Mouse (Mus musculus) lung, adult 2 months (tissue): ENCODE data around the gene Ttn. TPM values are rescaled to one million over a fixed set of nuclear protein-coding genes. Genes with fewer than 3 reads are reported as not detected.

Source experiments
- DNase-seq: peaks from one replicate; pipeline ENCODE4 v3.0.0; 2022
- H3K4me1 ChIP-seq: fragments of 200-500 bp; 2 replicates; pipeline ENCODE4 v1.6.1; 2011; ENCODE audit warnings: low read length; ENCODE audit not compliant: control insufficient read depth, insufficient read depth
- H3K4me3 ChIP-seq: fragments of 200-500 bp; replicated peaks from 2 replicates; pipeline ENCODE3; 2011; ENCODE audit warnings: low read depth, mild to moderate bottlenecking, control low read depth, low read length; ENCODE audit errors: extremely low read depth
- CTCF ChIP-seq: fragments of 200-500 bp; IDR thresholded peaks from 2 replicates; pipeline ENCODE4 v1.5.1; 2011; ENCODE audit warnings: mild to moderate bottlenecking, low read length, control low read depth; ENCODE audit not compliant: insufficient read depth
- POLR2A ChIP-seq: fragments of 200-500 bp; IDR thresholded peaks from 2 replicates; pipeline ENCODE4 v1.6.1; 2011; ENCODE audit warnings: low read depth, mild to moderate bottlenecking, control low read depth, low read length, borderline replicate concordance; ENCODE audit errors: extremely low read depth
- WGBS: fragments of 180-500 bp; shearing (Covaris S2); methylation state at CpG from one replicate; pipeline ENCODE4 v1.1.7; 2018; 5-methylcytosine and 5-hydroxymethylcytosine counted together
- polyA plus RNA-seq: library from polyadenylated mRNA; depleted of rRNA; stranded (reverse); fragments of >200 nt; gene quantifications from 2 replicates; pipeline ENCODE4 v1.2.3, GENCODE M21; 2012

Gene Ttn
- polyA plus RNA-seq, 1 experiment: 6.3 TPM

DNA sequence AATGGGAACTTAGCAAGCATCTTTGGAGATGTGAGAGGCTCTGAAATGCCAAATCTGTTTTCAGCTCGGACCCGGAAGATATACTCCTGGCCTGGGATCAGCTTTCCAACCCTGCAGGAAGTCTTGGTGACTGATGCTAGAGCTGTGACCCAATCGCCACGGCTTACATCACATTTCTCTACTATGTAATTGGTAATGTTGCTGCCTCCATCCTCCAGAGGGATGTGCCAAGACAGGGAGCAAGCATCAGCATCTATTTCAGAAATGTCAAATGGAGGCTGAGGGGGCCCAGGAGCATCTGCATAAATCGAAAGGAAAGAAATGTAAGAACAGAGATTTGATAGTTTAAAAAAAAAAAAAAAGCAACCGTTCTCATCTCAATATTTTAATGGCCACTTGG is 220.2 kb downstream of the Ttn start:
- TF ChIP-seq POLR2A: no peak
- TF ChIP-seq CTCF: no peak
- no peaks in the 10 kb centered on the region for H3K4me1 ChIP-seq
- H3K4me3 ChIP-seq: no peak overlapping the region
- 89% methylated on average over 6 of the region's 6 CpGs for WGBS
- DNase-seq: no peak

DNA sequence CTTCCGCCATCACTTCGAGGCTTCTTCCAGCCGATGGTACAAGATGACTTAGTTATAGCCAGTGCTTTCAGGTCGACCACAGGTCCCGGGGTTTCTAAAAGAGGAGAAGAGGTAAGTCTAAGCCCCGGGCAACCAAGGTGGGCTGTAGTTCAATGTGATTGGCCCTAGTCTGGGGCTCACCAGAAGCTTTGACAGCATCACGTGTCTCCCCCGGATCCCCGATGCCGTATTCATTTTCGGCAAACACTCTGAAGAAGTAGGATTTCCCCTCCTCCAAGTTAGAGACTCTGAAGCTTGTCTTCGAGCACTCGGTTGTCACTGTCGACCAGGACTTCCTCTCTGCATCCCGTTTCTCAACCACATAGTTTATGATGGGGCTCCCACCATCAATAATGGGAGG is 225.9 kb downstream of the Ttn start:
- TF ChIP-seq CTCF (no peak), POLR2A (no peak)
- no peak overlapping the region for H3K4me3 ChIP-seq
- WGBS: 93% methylated on average over 15 of the region's 15 CpGs
- DNase-seq: no peak
- H3K4me1 ChIP-seq: no peaks in the 10 kb centered on the region

DNA sequence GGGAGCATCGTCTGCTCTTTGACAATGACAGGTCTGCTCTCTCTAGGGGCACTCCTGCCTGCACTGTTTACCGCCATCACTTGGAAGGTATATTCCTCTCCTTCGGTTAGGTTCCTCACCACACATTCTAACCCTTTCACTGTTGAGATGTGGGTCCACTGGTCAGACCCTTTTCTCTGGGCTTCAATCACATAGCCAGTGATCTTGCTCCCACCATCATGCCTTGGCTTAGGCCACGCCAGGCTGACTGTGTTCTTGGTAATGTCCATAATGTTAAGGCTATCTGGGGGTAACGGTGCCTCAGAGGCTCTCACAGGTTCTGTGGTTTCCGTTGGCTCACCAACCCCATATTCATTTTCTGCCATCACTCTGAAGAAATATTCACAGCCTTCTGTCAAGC is 230.4 kb downstream of the Ttn start:
- Histone ChIP-seq H3K4me1 (no peaks in the 10 kb centered on the region), H3K4me3 (no peak overlapping the region)
- WGBS: 89% methylated on average over 6 of the region's 6 CpGs
- DNase-seq: no peak
- TF ChIP-seq POLR2A (no peak), CTCF (no peak)

DNA sequence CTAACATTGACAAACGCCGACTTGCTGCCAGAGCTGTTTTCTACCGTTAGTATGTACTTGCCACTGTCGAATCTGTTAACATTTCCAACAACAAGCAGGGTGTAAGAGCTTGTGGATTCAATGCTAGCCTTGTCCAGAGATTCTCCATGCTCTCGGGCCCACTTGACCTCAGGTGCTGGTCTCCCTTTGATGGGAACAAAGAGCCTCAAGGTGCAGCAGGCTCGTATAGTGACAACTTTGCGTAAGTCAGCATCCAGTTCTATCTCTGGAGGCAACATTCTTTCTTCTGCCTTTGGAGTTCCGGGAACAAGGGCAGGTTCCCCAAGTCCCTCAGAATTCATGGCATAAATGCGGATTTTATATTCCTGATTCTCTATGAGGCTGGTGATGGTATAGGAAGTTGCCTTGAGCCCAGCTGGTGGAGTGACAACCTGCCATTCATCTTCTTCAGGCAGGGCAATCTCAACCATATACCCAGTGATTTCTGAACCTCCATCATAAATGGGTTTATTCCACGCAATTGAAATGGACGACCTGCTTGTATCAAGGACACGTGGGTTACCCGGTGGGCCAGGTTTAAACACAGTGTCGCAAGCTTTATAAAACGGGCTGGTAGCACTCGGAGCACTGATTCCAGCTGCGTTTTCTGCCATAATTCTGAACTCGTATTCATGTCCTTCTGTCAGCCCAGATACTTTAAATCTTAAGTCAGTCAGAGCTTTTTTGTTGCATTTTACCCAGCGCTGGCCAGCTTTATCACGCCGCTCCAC is 232.8 kb downstream of the Ttn start:
- Histone ChIP-seq H3K4me1 (no peaks in the 10 kb centered on the region), H3K4me3 (no peak overlapping the region)
- WGBS: 89% methylated on average over 21 of the region's 21 CpGs
- no peak for TF ChIP-seq CTCF
- no peak for TF ChIP-seq POLR2A
- no peak for DNase-seq

DNA sequence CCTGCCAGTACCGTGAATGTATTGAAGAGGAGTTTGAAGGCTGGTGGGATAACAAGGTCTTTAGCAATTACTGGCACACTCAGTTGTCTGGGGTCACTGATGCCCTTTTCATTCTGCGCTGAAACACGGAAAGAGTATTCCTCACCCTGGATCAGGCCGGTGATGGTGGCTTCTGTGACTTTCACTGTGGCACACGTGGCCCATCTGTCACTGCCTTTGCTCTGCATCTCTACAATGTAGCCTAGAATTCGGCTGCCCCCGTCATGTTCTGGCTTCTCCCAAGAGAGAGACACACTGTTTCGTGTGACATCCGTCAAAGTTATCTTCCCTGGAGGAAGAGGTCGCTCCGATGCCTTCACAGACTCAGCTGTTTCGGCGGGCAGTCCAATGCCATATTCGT is 233.7 kb downstream of the Ttn start:
- no peak overlapping the region for H3K4me3 ChIP-seq
- no peaks in the 10 kb centered on the region for H3K4me1 ChIP-seq
- TF ChIP-seq POLR2A (no peak), CTCF (no peak)
- WGBS: 89% methylated on average over 14 of the region's 14 CpGs
- no peak for DNase-seq

DNA sequence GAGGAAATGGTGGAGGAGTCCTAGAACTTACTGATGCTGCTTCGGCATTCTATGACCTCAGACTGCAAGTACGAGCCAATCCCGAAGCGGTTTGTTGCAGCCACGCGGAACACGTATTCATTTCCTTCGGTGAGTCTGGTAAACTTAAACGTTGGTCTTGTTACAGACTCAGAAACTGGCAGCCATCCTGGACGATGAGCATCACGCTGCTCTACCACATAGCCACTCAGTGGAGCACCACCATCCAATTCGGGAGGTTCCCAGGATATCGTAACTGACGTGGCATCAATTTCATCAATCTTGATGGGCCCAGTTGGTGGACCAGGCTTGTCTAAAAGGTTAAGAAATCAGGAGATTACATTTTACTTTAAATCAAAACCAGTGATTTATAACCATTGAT is 262.7 kb downstream of the Ttn start:
- WGBS: 94% methylated on average over 14 of the region's 14 CpGs
- no peak for DNase-seq
- TF ChIP-seq CTCF: no peak
- no peak for TF ChIP-seq POLR2A
- no peak overlapping the region for H3K4me3 ChIP-seq
- H3K4me1 ChIP-seq: no peaks in the 10 kb centered on the region

DNA sequence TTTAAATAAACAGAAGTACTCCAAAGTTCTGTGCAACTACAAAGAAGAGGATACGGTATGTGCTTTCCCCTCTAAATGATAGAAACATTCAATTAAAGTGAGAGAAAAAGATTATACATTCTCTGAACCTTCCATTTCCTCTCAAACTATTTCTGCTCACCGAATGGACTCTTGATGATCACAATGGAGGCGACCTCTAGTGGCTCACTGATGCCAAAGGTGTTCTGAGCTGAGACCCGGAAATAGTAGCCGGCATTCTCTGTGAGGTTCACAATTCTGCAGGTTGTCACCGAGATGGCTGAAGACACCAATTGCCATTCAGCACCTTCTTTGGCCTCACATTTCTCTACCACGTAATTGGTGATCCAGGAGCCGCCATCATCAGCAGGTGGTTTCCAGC is 267.4 kb downstream of the Ttn start:
- TF ChIP-seq POLR2A: no peak
- 0 out of 2 replicates have a peak, but pooled peaks have one; percentile 19 for TF ChIP-seq CTCF
- Histone ChIP-seq H3K4me1 (no peaks in the 10 kb centered on the region), H3K4me3 (no peak overlapping the region)
- DNase-seq: no peak
- WGBS: 62% methylated on average over 8 of the region's 8 CpGs

DNA sequence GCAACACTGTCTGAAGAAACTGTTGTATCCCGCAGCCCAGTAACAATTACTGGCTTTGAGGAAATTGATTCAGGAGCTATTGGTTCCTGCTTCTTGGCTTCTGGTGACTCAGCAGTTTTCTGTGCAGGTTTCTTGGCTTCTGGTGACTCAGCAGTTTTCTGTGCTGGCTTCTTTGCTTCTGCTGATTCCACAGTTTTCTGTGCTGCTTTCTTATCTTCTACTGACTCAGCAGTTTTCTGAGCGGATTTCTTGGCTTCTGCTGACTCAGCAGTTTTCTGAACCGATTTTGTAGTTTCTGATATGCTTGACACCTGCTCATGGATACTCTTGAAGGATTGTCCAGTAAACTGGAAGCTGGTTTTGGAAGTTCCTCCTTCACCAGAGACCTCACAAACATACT is 273.8 kb downstream of the Ttn start:
- WGBS: 91% methylated on average over 3 of the region's 3 CpGs
- Histone ChIP-seq H3K4me3 (no peak overlapping the region), H3K4me1 (no peaks in the 10 kb centered on the region)
- DNase-seq: no peak
- no peak for TF ChIP-seq CTCF
- TF ChIP-seq POLR2A: no peak

DNA sequence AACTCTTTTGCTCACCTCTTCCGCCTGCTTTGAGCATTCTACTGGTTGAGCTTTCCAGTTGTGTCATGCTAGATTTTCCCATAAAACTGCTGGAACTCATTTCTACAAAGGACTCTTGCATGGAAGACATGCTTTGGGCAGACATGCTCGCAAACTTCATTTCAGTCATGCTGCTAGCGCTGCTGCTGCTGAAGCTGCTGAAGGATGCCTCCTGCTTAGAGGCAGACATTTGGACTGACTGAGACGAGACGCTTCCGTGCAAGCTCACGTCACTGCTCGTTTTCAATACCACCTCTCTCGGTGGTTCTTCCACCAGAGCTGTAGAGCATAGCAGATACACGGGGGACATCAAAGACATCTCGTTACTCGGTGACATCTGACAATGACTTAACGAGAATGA is 276.7 kb downstream of the Ttn start:
- TF ChIP-seq POLR2A: no peak
- no peak for TF ChIP-seq CTCF
- no peak for DNase-seq
- 93% methylated on average over 13 of the region's 13 CpGs for WGBS
- Histone ChIP-seq H3K4me3 (no peak overlapping the region), H3K4me1 (no peaks in the 10 kb centered on the region)

DNA sequence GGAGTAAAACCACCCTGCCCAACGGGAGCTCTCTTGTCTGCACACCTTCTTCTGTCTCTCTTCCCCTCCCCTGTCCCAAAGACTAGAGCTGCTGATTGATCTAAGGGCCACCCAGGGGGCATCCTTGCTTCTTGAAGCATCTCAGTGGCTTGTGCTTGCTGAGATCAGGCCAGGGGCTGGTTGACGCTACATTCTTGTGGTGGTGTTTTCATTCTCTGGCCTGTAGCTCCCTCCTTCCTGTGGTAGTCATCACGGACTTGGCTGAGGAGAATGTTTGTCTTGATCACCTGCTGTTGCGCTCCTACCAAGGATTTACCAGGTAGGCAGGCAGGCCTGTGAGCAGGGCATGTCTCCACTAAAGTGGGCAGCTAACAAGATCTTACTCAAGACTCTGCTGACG is 279.6 kb downstream of the Ttn start:
- H3K4me3 ChIP-seq: no peak overlapping the region
- H3K4me1 ChIP-seq: no peaks in the 10 kb centered on the region
- 81% methylated on average over 5 of the region's 5 CpGs for WGBS
- DNase-seq: no peak
- TF ChIP-seq POLR2A (no peak), CTCF (no peak)

DNA sequence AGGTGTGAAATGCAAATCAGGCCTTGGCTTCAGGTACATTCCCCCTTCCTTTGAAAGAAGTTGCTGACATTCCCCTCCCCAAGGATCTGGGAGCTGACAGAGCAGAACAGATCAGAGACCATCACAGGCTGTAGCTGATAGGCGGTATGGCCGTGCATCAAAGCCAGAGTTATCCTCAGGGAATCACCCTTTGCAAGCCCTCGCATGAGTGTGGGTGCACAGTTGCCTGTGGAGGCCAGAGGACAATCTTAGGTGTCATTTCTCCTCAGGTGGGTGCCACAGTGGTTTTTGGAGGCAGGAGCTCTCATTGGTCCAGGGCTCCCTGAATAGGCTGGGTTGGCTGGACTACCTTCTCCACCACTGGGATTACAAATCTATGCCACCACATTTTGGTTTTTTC is 280.2 kb downstream of the Ttn start:
- no peak for DNase-seq
- no peak overlapping the region for H3K4me3 ChIP-seq
- H3K4me1 ChIP-seq: no peaks in the 10 kb centered on the region
- WGBS: 92% methylated on average over 3 of the region's 3 CpGs
- TF ChIP-seq POLR2A: no peak
- no peak for TF ChIP-seq CTCF

DNA sequence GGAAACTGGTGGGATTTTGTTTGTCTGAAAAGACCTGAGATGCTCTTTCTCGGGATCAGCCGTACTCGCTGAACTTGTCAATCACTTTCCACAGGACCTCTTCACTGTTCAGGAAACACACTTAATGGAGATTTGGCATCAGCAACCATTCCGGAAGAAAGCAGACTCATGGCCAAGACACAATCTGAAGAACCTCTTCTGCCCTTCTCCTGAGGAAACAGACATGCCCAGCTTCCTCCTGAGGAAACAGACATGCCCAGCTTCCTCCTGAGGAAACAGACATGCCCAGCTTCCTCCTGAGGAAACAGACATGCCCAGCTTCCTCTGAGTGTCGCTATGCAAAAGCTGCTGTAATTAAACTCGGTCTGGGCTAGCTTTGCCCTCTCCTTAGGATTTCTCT is 287.1 kb downstream of the Ttn start:
- WGBS: 36% methylated on average over 6 of the region's 6 CpGs
- peaks cover 2% of the 10 kb centered on the region; the same call in 1 of the 2 replicates for H3K4me1 ChIP-seq
- no peak for DNase-seq

More for the DNA sequence above, 287.1 kb downstream of the Ttn start:
- TF ChIP-seq CTCF (no peak), POLR2A (no peak)
- no peak overlapping the region for H3K4me3 ChIP-seq
